Mouse (Mus musculus): Measurements from ENCODE around the gene Mgrn1. TPM values are rescaled to one million over a fixed set of nuclear protein-coding genes. Genes with fewer than 3 reads are reported as not detected.

Gene Mgrn1
- total and polyA plus RNA-seq, 2 experiments from 2014 or later: 117 to 221 TPM

DNA sequence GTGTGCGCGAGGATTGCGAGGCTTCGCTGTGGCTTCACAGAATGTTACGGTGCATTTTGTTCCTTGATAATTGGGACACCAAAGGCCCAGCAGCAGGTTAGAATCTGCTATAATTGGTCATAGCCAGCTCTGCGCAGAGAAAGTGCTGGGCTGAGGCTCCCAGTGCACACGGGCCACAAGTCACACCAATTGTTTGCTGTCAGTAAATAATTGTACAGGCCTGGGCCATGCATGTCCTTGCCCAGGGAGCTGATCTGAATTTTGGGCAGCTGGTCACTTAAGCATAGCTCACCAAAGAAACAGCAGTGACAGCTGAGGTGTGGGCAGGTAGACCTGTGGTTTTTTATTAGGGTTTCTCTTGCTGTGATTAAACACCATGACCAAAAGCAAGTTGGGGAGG, 41.9 kb downstream of the Mgrn1 start:
- no peak for TF ChIP-seq CTCF (IDR thresholded peaks at IDR 0.05)
- DNase-seq (ENCODE audit: low spot score) (no peak), ATAC-seq (ENCODE audit: low FRiP score) (no peak)
- Histone ChIP-seq H3K4me3 (ENCODE audit: low read depth, low read length) (no peak overlapping the region), H3K4me1 (ENCODE audit: insufficient read depth, low read length) (no peaks in the 10 kb centered on the region), H3K9ac (replicated peaks; ENCODE audit: low read length, poor library complexity, severe bottlenecking) (no peak overlapping the region), H3K27me3 (ENCODE audit: insufficient read depth, low read length) (no peaks in the 10 kb centered on the region), H3K4me2 (ENCODE audit: low read depth, low read length, poor library complexity, severe bottlenecking) (no peak overlapping the region), H3K27ac (ENCODE audit: low read depth, low read length) (no peak overlapping the region), H3K9me3 (ENCODE audit: low read length) (no peaks in the 10 kb centered on the region), H3K36me3 (ENCODE audit: insufficient read depth, low read length) (peaks cover 78% of the 10 kb centered on the region)
- 97% methylated on average over 7 of the region's 7 CpGs for WGBS

DNA sequence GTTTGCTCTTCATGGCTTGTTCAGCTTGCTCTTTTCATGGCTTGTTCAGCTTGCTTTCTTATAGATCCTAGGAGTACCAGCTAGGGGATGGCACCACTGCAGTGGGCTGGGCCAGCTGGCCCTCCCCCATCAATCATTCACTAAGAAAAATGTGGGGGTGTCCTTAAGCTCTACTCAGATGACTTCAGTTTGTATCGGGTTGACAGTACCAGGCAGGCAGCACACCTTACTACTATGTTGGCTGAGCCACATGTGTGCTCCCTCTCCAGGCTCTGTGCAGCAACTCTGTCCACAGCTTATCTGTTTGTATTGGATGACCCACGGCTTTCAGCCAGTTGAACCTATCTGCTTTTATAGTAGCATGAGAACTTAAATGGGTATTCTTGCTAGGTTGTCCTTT, 42.4 kb downstream of the Mgrn1 start:
- no peak overlapping the region for H3K27ac ChIP-seq (ENCODE audit: low read depth, low read length)
- WGBS: 94% methylated on average over 2 of the region's 2 CpGs
- no peak for ATAC-seq (ENCODE audit: low FRiP score)

DNA sequence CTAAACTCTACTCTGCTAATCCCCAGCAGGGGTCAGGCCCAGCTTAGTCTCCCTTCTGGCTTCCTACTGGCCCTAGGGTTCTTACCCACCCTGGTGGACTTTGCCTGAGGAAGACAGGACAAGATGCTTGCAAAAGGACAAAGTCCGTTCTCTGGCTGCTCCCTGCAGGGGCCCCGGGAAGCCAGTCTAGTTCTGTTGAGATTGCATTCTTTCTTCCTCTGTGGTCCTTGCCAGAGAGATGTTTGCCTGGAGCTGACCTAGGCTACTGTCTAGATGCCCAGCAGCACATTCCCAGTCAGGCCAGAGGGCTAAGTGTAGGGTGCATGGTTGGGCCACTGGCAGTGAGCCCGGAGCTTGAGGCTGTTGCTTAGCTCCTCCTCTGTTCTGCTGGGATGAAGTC, 46.4 kb downstream of the Mgrn1 start:
- DNase-seq (ENCODE audit: low spot score) (peak; percentile 40), ATAC-seq (ENCODE audit: low FRiP score) (no peak)
- Histone ChIP-seq H3K4me3 (ENCODE audit: low read depth, low read length) (no peak overlapping the region), H3K27me3 (ENCODE audit: insufficient read depth, low read length) (no peaks in the 10 kb centered on the region), H3K9me3 (ENCODE audit: low read length) (no peaks in the 10 kb centered on the region), H3K27ac (ENCODE audit: low read depth, low read length) (no peak overlapping the region), H3K9ac (replicated peaks; ENCODE audit: low read length, poor library complexity, severe bottlenecking) (no peak overlapping the region), H3K36me3 (ENCODE audit: insufficient read depth, low read length) (peaks cover 77% of the 10 kb centered on the region), H3K4me1 (ENCODE audit: insufficient read depth, low read length) (no peaks in the 10 kb centered on the region), H3K4me2 (ENCODE audit: low read depth, low read length, poor library complexity, severe bottlenecking) (no peak overlapping the region)
- WGBS: 79% methylated on average over 3 of the region's 3 CpGs
- TF ChIP-seq CTCF (IDR thresholded peaks at IDR 0.05): no peak

More for the DNA sequence above, 42.4 kb downstream of the Mgrn1 start:
- no peaks in the 10 kb centered on the region for H3K4me1 ChIP-seq (ENCODE audit: insufficient read depth, low read length)
- peaks cover 78% of the 10 kb centered on the region for H3K36me3 ChIP-seq (ENCODE audit: insufficient read depth, low read length)
- TF ChIP-seq CTCF (IDR thresholded peaks at IDR 0.05): no peak
- DNase-seq (ENCODE audit: low spot score): no peak
- no peak overlapping the region for H3K4me3 ChIP-seq (ENCODE audit: low read depth, low read length)
- H3K9me3 ChIP-seq (ENCODE audit: low read length): no peaks in the 10 kb centered on the region
- H3K4me2 ChIP-seq (ENCODE audit: low read depth, low read length, poor library complexity, severe bottlenecking): no peak overlapping the region
- H3K9ac ChIP-seq (replicated peaks; ENCODE audit: low read length, poor library complexity, severe bottlenecking): no peak overlapping the region
- H3K27me3 ChIP-seq (ENCODE audit: insufficient read depth, low read length): no peaks in the 10 kb centered on the region

DNA sequence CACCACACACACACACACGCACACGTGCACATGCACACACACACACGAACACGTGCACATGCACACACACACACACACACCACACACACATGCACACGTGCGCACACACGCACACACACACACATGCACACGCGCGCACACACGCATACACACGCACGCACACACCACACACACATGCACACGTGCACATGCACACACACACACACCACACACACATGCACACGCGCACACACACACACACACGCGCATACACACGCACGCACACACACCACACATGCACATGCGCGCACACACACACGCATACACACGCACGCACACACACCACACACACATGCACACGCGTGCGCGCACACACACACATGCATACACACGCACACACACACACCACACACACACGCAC, 49.4 kb downstream of the Mgrn1 start:
- 97% methylated on average over 31 of the region's 31 CpGs for WGBS
- H3K27me3 ChIP-seq (ENCODE audit: insufficient read depth, low read length): no peaks in the 10 kb centered on the region
- no peak overlapping the region for H3K27ac ChIP-seq (ENCODE audit: low read depth, low read length)
- ATAC-seq (ENCODE audit: low FRiP score) (no peak), DNase-seq (ENCODE audit: low spot score) (no peak)
- H3K36me3 ChIP-seq (ENCODE audit: insufficient read depth, low read length): peaks cover 69% of the 10 kb centered on the region
- no peak for TF ChIP-seq CTCF (IDR thresholded peaks at IDR 0.05)
- H3K9me3 ChIP-seq (ENCODE audit: low read length): no peaks in the 10 kb centered on the region
- no peak overlapping the region for H3K4me3 ChIP-seq (ENCODE audit: low read depth, low read length)
- H3K4me1 ChIP-seq (ENCODE audit: insufficient read depth, low read length): peaks cover 5% of the 10 kb centered on the region; the same call in 1 of the 2 replicates
- no peak overlapping the region for H3K4me2 ChIP-seq (ENCODE audit: low read depth, low read length, poor library complexity, severe bottlenecking)
- H3K9ac ChIP-seq (replicated peaks; ENCODE audit: low read length, poor library complexity, severe bottlenecking): no peak overlapping the region

DNA sequence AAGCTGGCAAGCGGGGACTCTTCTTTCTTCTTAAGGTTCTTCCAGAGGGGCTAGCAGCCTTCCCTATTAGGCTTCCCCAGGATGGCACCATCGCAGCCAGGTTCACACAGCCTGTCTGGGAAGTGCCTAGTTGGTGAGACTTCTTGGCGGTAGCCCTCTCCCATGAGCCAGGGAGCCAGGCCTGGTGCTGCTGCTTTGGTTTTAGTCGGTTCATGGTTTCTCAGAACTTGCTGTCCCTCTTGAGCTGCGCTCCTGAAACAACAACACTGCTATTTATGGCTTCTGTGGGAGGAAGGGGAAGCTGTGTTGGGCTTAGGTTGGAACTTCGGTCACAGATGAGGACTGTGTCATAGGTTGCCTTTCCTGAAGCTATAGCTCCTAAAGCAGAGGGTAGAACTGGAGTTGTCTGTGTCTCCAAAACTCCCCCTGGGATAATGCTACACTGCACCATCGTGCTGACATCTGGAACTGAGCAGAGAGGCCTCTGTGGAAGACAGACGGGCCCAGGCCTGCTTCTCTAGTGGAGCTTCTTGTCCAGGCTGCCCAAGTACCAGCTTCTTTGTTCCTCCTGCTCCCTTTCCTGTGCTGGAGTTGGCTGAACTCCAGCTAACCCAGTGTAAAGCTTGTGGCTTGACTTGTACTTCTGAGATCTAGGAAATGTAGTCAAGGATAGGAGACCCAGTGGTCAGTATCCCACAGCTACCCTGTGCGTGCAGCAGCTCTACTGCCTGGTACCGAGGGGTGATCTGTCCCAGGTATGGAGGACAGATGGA, 50.1 kb downstream of the Mgrn1 start:
- no peaks in the 10 kb centered on the region for H3K27me3 ChIP-seq (ENCODE audit: insufficient read depth, low read length)
- H3K9me3 ChIP-seq (ENCODE audit: low read length): no peaks in the 10 kb centered on the region
- peaks cover 5% of the 10 kb centered on the region; the same call in 1 of the 2 replicates for H3K4me1 ChIP-seq (ENCODE audit: insufficient read depth, low read length)
- H3K4me2 ChIP-seq (ENCODE audit: low read depth, low read length, poor library complexity, severe bottlenecking): no peak overlapping the region
- TF ChIP-seq CTCF (IDR thresholded peaks at IDR 0.05): no peak
- no peak overlapping the region for H3K27ac ChIP-seq (ENCODE audit: low read depth, low read length)
- no peak overlapping the region for H3K9ac ChIP-seq (replicated peaks; ENCODE audit: low read length, poor library complexity, severe bottlenecking)
- 88% methylated on average over 10 of the region's 10 CpGs for WGBS
- ATAC-seq (ENCODE audit: low FRiP score): no peak
- no peak for DNase-seq (ENCODE audit: low spot score)
- H3K4me3 ChIP-seq (ENCODE audit: low read depth, low read length): no peak overlapping the region
- H3K36me3 ChIP-seq (ENCODE audit: insufficient read depth, low read length): peaks cover 69% of the 10 kb centered on the region

DNA sequence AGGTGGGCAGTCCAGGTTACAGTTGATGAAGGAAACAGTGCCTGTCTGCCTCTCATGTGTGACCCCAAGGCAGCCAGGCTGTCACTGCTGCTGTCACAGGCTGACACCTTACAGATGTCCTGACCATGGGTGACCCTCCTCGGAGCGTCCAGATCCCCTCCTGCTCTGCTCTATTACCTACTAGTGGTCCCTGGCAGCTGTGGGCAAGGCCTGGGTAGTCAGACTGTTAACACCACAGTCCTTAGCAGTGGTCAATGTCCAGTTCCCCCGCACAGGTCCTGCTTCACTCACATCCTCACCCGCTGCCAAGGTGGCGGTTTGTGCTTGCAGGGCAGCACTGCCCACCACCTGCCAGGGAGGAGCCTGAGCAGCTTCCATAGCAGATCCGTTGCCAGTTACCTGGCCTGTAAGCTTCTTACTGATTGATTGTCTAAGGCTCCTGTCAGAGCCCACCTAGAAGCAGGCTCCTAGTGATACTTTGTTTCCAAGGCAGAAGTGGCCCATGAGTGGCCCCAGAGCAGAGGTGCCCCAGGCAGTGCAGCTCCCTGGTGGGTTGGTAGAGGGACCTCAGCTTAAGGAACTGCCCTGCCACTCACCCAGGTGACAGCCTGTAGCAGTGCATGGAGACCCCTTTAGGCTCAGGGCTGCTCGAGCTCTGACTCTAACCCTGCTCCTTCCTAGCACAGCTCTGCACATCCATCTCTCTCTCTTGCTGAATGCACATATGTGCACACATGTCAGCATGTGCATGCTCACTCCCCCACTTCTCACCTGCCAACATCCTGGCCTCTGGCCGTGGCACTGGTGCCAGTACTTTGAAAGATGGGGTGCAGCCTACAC, 51.5 kb downstream of the Mgrn1 start:
- TF ChIP-seq CTCF (IDR thresholded peaks at IDR 0.05): no peak
- Histone ChIP-seq H3K36me3 (ENCODE audit: insufficient read depth, low read length) (peaks cover 72% of the 10 kb centered on the region), H3K27ac (ENCODE audit: low read depth, low read length) (no peak overlapping the region), H3K27me3 (ENCODE audit: insufficient read depth, low read length) (no peaks in the 10 kb centered on the region), H3K4me1 (ENCODE audit: insufficient read depth, low read length) (peaks cover 5% of the 10 kb centered on the region; the same call in 1 of the 2 replicates), H3K9me3 (ENCODE audit: low read length) (no peaks in the 10 kb centered on the region), H3K9ac (replicated peaks; ENCODE audit: low read length, poor library complexity, severe bottlenecking) (no peak overlapping the region), H3K4me2 (ENCODE audit: low read depth, low read length, poor library complexity, severe bottlenecking) (no peak overlapping the region), H3K4me3 (ENCODE audit: low read depth, low read length) (no peak overlapping the region)
- ATAC-seq (ENCODE audit: low FRiP score) (no peak), DNase-seq (ENCODE audit: low spot score) (no peak)
- 93% methylated on average over 8 of the region's 8 CpGs for WGBS
